Mouse (Mus musculus) hindbrain, embryonic 15.5 days (tissue): ENCODE data around the gene BC048679. TPM values are rescaled to one million over a fixed set of nuclear protein-coding genes. Genes with fewer than 3 reads are reported as not detected.

Experiments used
- ATAC-seq: fragments of 200-750 bp; cut with Nextera tagmentation; 2 replicates; pipeline ENCODE4 v1.8.0; 2017; ENCODE audit warnings: low read depth, moderate number of reproducible peaks, moderate TSS enrichment; ENCODE audit not compliant: low FRiP score
- H3K27ac ChIP-seq: fragments of 300-500 bp; sonication (generic); replicated peaks from 2 replicates; pipeline ENCODE4 v1.5.1; 2015; ENCODE audit warnings: mild to moderate bottlenecking, inconsistent platforms
- H3K27me3 ChIP-seq: fragments of 300-500 bp; sonication (generic); 2 replicates; pipeline ENCODE4 v1.6.1; 2015; ENCODE audit warnings: control low read depth, inconsistent platforms
- H3K36me3 ChIP-seq: fragments of 300-500 bp; sonication (generic); 2 replicates; pipeline ENCODE4 v1.6.1; 2015; ENCODE audit warnings: control low read depth, inconsistent platforms
- H3K4me1 ChIP-seq: fragments of 300-500 bp; sonication (generic); replicated peaks from 2 replicates; pipeline ENCODE4 v1.6.1; 2015; ENCODE audit warnings: control low read depth, inconsistent platforms
- H3K4me2 ChIP-seq: fragments of 300-500 bp; sonication (generic); 2 replicates; pipeline ENCODE4 v1.6.1; 2015; ENCODE audit warnings: moderate library complexity, mild to moderate bottlenecking, inconsistent platforms
- H3K4me3 ChIP-seq: fragments of 300-500 bp; sonication (generic); 2 replicates; pipeline ENCODE4 v1.5.1; 2015; ENCODE audit warnings: mild to moderate bottlenecking, inconsistent platforms
- H3K9ac ChIP-seq: fragments of 300-500 bp; sonication (generic); 2 replicates; pipeline ENCODE4 v1.6.1; 2015; ENCODE audit warnings: inconsistent platforms
- H3K9me3 ChIP-seq: fragments of 300-500 bp; sonication (generic); 2 replicates; pipeline ENCODE4 v1.6.1; 2016; ENCODE audit warnings: control low read depth, inconsistent platforms
- WGBS: fragments of 180-500 bp; shearing (Covaris S2); methylation state at CpG from one replicate; pipeline ENCODE4 v1.1.7; 2015; 5-methylcytosine and 5-hydroxymethylcytosine counted together
- microRNA counts: library from miRNA; unstranded; fragments of <30 nt; microRNA quantifications from one replicate; lab custom pipeline; 2016
- polyA plus RNA-seq: library from polyadenylated mRNA; unstranded; fragments of >200 nt; fragmentation: Nextera tagmentation; extraction: Ambion mirVana; gene quantifications from 2 replicates; pipeline ENCODE4 v1.2.1, GENCODE M21; 2015

Gene BC048679
- polyA plus RNA-seq, 1 experiment from 2014 or later = not detected

- no peaks in the 10 kb centered on the region for H3K27me3 ChIP-seq
- H3K4me2 ChIP-seq = no peak overlapping the region
- no peaks in the 10 kb centered on the region for H3K9me3 ChIP-seq
- no peak overlapping the region for H3K27ac ChIP-seq
- no peaks in the 10 kb centered on the region for H3K4me1 ChIP-seq
- peaks cover 59% of the 10 kb centered on the region for H3K36me3 ChIP-seq
- no peak overlapping the region for H3K4me3 ChIP-seq
- 9% methylated on average over 4 of the region's 4 CpGs for WGBS
- H3K9ac ChIP-seq = no peak overlapping the region
- no peak for ATAC-seq
Observed at GRCm38 (mm10) chr7:81464116-81464515, 34.0 kb downstream of the BC048679 start.

GRCm38 (mm10) chr7:81462815-81463214 lies 35.3 kb downstream of the BC048679 start:
- ATAC-seq = no peak; the same call in 1 of the 2 replicates
- H3K36me3 ChIP-seq = peaks cover 50% of the 10 kb centered on the region
- no peaks in the 10 kb centered on the region for H3K9me3 ChIP-seq
- H3K4me3 ChIP-seq = no peak overlapping the region
- 0 out of 2 replicates have a peak, but pooled peaks cover 3% of the 10 kb centered on the region for H3K27me3 ChIP-seq
- 88% methylated on average over 3 of the region's 3 CpGs for WGBS
- H3K4me1 ChIP-seq = no peaks in the 10 kb centered on the region
- H3K27ac ChIP-seq = no peak overlapping the region
- no peak overlapping the region for H3K4me2 ChIP-seq
- H3K9ac ChIP-seq = no peak overlapping the region

DNA sequence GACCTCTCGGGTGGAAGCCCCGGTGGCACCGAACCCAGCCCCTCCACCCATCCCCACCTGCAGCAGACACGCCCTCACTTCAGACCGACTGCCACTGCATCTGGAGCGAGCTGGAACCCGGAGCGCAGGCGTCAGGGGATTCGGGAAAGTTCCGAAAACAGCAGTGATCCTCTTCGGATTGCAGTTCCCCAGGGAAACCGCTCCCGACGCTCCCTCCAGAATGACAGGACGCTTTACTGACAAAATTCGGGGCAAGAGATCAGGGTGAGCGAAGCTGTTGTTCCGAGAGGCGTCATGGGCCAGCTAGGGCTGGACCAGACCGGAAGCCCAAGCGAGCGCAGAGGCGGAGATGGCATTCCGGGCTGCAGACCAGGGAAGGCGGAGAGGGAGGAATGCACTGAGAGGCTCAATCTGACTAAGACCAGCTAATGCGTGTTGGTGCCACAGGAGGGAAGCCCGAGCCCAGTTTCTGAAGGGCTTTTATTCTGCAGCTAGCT lies 42.9 kb downstream of the BC048679 start, which contains the start of gene Cpeb1:
Gene Cpeb1 (minus strand): TSS at position 311 of the 497 bp plus-strand sequence.
- peaks cover 26% of the 10 kb centered on the region for H3K4me1 ChIP-seq
- peak within 1 kb of the TSS; percentile 47 for H3K9ac ChIP-seq
- whole genome bisulfite sequencing = 1% methylated on average over 28 of the region's 28 CpGs
- peaks cover 3% of the 10 kb centered on the region; the same call in 1 of the 2 replicates for H3K36me3 ChIP-seq
- peak; percentile 76 for ATAC-seq
- peak within 1 kb of the TSS; percentile 97 for H3K4me2 ChIP-seq
- peak within 1 kb of the TSS; percentile 59 for H3K4me3 ChIP-seq
- no peaks in the 10 kb centered on the region for H3K9me3 ChIP-seq
- H3K27ac ChIP-seq = no peak within 1 kb of the TSS
- peaks cover 49% of the 10 kb centered on the region for H3K27me3 ChIP-seq

GRCm38 (mm10) chr7:81454331-81455039 lies 43.6 kb downstream of the BC048679 start:
- peaks cover 49% of the 10 kb centered on the region for H3K27me3 ChIP-seq
- no peak overlapping the region for H3K27ac ChIP-seq
- H3K4me1 ChIP-seq = peaks cover 26% of the 10 kb centered on the region
- peak; percentile 59 for ATAC-seq
- no peaks in the 10 kb centered on the region for H3K36me3 ChIP-seq
- H3K9me3 ChIP-seq = no peaks in the 10 kb centered on the region
- peak overlapping the region; percentile 59 for H3K4me3 ChIP-seq
- 1% methylated on average over 87 of the region's 87 CpGs for WGBS
- peak overlapping the region; percentile 97 for H3K4me2 ChIP-seq
- H3K9ac ChIP-seq = peak overlapping the region; percentile 47

- peak overlapping the region; percentile 59 for H3K4me3 ChIP-seq
- H3K36me3 ChIP-seq = no peaks in the 10 kb centered on the region
- peaks cover 49% of the 10 kb centered on the region for H3K27me3 ChIP-seq
- ATAC-seq = peak; percentile 61
- no peaks in the 10 kb centered on the region for H3K9me3 ChIP-seq
- H3K27ac ChIP-seq = no peak overlapping the region
- peaks cover 26% of the 10 kb centered on the region for H3K4me1 ChIP-seq
- 4% methylated on average over 78 of the region's 84 CpGs for WGBS
- H3K4me2 ChIP-seq = peak overlapping the region; percentile 97
- peak overlapping the region; percentile 47 for H3K9ac ChIP-seq
Observed at GRCm38 (mm10) chr7:81453443-81454274, 44.4 kb downstream of the BC048679 start.

DNA sequence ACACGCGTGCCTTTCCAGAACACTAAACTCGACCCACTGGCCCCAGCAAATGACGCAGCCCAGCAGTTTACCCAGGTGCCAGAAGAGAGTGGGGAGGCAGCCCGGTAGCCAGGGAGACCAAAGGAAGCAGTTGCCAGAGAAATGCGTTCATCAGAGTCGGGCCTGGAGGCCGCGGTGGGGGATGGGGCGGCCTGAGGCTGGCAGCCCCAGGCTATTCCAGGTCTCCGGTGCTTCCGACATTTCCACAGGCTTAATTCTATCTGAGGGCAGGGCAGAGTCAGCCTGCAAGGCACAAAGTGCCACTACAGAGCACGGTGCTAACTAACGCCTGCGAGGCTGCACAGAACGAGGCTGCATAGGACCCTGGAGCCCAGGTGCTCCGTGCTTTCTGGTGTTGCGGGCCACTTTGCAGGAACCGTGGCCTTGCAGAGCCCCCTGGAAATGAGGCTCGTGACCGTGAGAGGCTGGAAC lies 45.1 kb downstream of the BC048679 start:
- ATAC-seq = peak; percentile 58; the same call in 1 of the 2 replicates
- no peaks in the 10 kb centered on the region for H3K9me3 ChIP-seq
- WGBS = 3% methylated on average over 21 of the region's 21 CpGs
- H3K27ac ChIP-seq = no peak overlapping the region
- H3K4me2 ChIP-seq = peak overlapping the region; percentile 97
- H3K4me3 ChIP-seq = peak overlapping the region; percentile 59
- peaks cover 26% of the 10 kb centered on the region for H3K4me1 ChIP-seq
- H3K9ac ChIP-seq = no peak overlapping the region
- no peaks in the 10 kb centered on the region for H3K36me3 ChIP-seq
- H3K27me3 ChIP-seq = peaks cover 47% of the 10 kb centered on the region

MicroRNAs within 50 kb of the gene (microRNA counts, 519-probe panel; counts per million panel counts)
- microRNA mmu-miR-1839-3p (lab: Ali Mortazavi, UCI) (not detected), microRNA mmu-miR-1839-5p (lab: Ali Mortazavi, UCI) (2,945 counts per million, percentile 57 among the panel's probes with 10 or more counts)

Other genes with a start within 250 kb of the BC048679 start
- gene Rps17, start 153.0 kb downstream of the BC048679 start, polyA plus RNA-seq = 710 and 778 TPM in 2 replicates
- gene Cpeb1, start 42.8 kb downstream of the BC048679 start, polyA plus RNA-seq = 5.7 and 6.2 TPM in 2 replicates
- 133 and 147 TPM in 2 replicates for gene Ap3b2, start 4.4 kb downstream of the BC048679 start, polyA plus RNA-seq
- gene Fsd2, start 68.7 kb upstream of the BC048679 start, polyA plus RNA-seq = 0.12 and 0.29 TPM in 2 replicates
- gene Whamm, start 73.0 kb upstream of the BC048679 start, polyA plus RNA-seq = 5.5 and 6.6 TPM in 2 replicates
- 29.6 and 34.4 TPM in 2 replicates for gene Homer2, start 209.2 kb upstream of the BC048679 start, polyA plus RNA-seq